Mouse (Mus musculus): ENCODE data around the gene Drc7.

- no peak for TF ChIP-seq GATA1 (IDR thresholded peaks at IDR 0.05; ENCODE audit: low read length)
- TF ChIP-seq TAL1 (IDR thresholded peaks at IDR 0.05; ENCODE audit: low read length) = no peak
Measured at GRCm38 (mm10) chr8:95081650-95082049, 26.7 kb downstream of the Drc7 start.
